Mouse (Mus musculus) ES-CJ7 (cell line): ENCODE measurements at regions not wholly inside any gene's neighbourhood (a gene's known extent, or its start where the extent isn't known, plus 50 kb on each side); places are given as distances from the start of the nearest gene placed in this dataset.

Experiments used
- DNase-seq: peaks from one replicate; pipeline ENCODE4 v3.0.0; 2011; ENCODE audit warnings: low read depth, low spot score

- no peak for DNase-seq
These were observed 730.6 kb downstream of the Slc4a3 start for GRCm38 (mm10) chr1:76276624-76277023.

GRCm38 (mm10) chr1:76283322-76283721 lies 737.3 kb downstream of the Slc4a3 start:
- no peak for DNase-seq

- no peak for DNase-seq
These were observed 777.0 kb downstream of the Slc4a3 start for GRCm38 (mm10) chr1:76322943-76323559.

- no peak for DNase-seq
These were observed 777.5 kb downstream of the Slc4a3 start for GRCm38 (mm10) chr1:76323592-76323991.

GRCm38 (mm10) chr1:76336011-76336410 lies 789.9 kb downstream of the Slc4a3 start:
- DNase-seq = no peak

GRCm38 (mm10) chr1:76362106-76362505 lies 816.0 kb downstream of the Slc4a3 start:
- DNase-seq = no peak

GRCm38 (mm10) chr1:76373931-76374330 lies 827.9 kb downstream of the Slc4a3 start:
- DNase-seq = no peak

GRCm38 (mm10) chr1:76378154-76378553 lies 832.1 kb downstream of the Slc4a3 start:
- no peak for DNase-seq

- DNase-seq = peak; percentile 20
These were observed 846.5 kb downstream of the Slc4a3 start for GRCm38 (mm10) chr1:76392536-76392935.

GRCm38 (mm10) chr1:76394038-76394437 lies 848.0 kb downstream of the Slc4a3 start:
- no peak for DNase-seq

GRCm38 (mm10) chr1:76402854-76403253 lies 856.8 kb downstream of the Slc4a3 start:
- no peak for DNase-seq

GRCm38 (mm10) chr1:76404003-76404402 lies 857.9 kb downstream of the Slc4a3 start:
- no peak for DNase-seq

- no peak for DNase-seq
These were observed 864.7 kb downstream of the Slc4a3 start for GRCm38 (mm10) chr1:76410813-76411212.

GRCm38 (mm10) chr1:76420525-76420924 lies 874.5 kb downstream of the Slc4a3 start:
- DNase-seq = no peak

- no peak for DNase-seq
These were observed 881.4 kb downstream of the Slc4a3 start for GRCm38 (mm10) chr1:76427439-76427838.

GRCm38 (mm10) chr1:76430041-76430610 lies 884.1 kb downstream of the Slc4a3 start:
- no peak for DNase-seq

- no peak for DNase-seq
These were observed 887.4 kb downstream of the Slc4a3 start for GRCm38 (mm10) chr1:76433481-76433941.

- DNase-seq = no peak
These were observed 904.6 kb downstream of the Slc4a3 start for GRCm38 (mm10) chr1:76450539-76451214.

GRCm38 (mm10) chr1:76453160-76453710 lies 907.2 kb downstream of the Slc4a3 start:
- DNase-seq = no peak

- DNase-seq = no peak
These were observed 920.5 kb downstream of the Slc4a3 start for GRCm38 (mm10) chr1:76466562-76466961.

GRCm38 (mm10) chr1:76484193-76484592 lies 938.1 kb downstream of the Slc4a3 start:
- no peak for DNase-seq

GRCm38 (mm10) chr1:76487481-76487880 lies 941.4 kb downstream of the Slc4a3 start:
- no peak for DNase-seq
